Mouse (Mus musculus) liver, embryonic 13.5 days (tissue): Measurements from ENCODE around the gene Pde1a. TPM values are rescaled to one million over a fixed set of nuclear protein-coding genes. Genes with fewer than 3 reads are reported as not detected.

ENCODE experiments used
- ATAC-seq: fragments of 200-750 bp; cut with Nextera tagmentation; 2 replicates; pipeline ENCODE4 v1.8.0; 2017; ENCODE audit warnings: low read depth, mild to moderate bottlenecking, moderate number of reproducible peaks, moderate library complexity
- DNase-seq: peaks from one replicate; pipeline ENCODE4 v3.0.0; 2022
- H3K27ac ChIP-seq: fragments of 300-500 bp; sonication (generic); 2 replicates; pipeline ENCODE4 v1.5.1; 2015; ENCODE audit warnings: moderate library complexity, mild to moderate bottlenecking, inconsistent platforms
- H3K27me3 ChIP-seq: fragments of 300-500 bp; sonication (generic); 2 replicates; pipeline ENCODE4 v1.6.1; 2015; ENCODE audit warnings: mild to moderate bottlenecking, inconsistent platforms
- H3K36me3 ChIP-seq: fragments of 300-500 bp; sonication (generic); 2 replicates; pipeline ENCODE4 v1.6.1; 2015; ENCODE audit warnings: mild to moderate bottlenecking, inconsistent platforms
- H3K4me1 ChIP-seq: fragments of 300-500 bp; sonication (generic); replicated peaks from 2 replicates; pipeline ENCODE4 v1.6.1; 2015; ENCODE audit warnings: inconsistent platforms
- H3K4me2 ChIP-seq: fragments of 300-500 bp; sonication (generic); 2 replicates; pipeline ENCODE4 v1.6.1; 2015; ENCODE audit warnings: inconsistent platforms, mild to moderate bottlenecking, moderate library complexity
- H3K4me3 ChIP-seq: fragments of 300-500 bp; sonication (generic); replicated peaks from 2 replicates; pipeline ENCODE4 v1.5.1; 2015; ENCODE audit warnings: mild to moderate bottlenecking, inconsistent platforms
- H3K9ac ChIP-seq: fragments of 300-500 bp; sonication (generic); 2 replicates; pipeline ENCODE4 v1.6.1; 2015; ENCODE audit warnings: mild to moderate bottlenecking, inconsistent platforms
- H3K9me3 ChIP-seq: fragments of 300-500 bp; sonication (generic); replicated peaks from 2 replicates; pipeline ENCODE4 v1.6.1; 2016; ENCODE audit warnings: inconsistent platforms
- WGBS: fragments of 180-500 bp; shearing (Covaris S2); methylation state at CpG from one replicate; pipeline ENCODE4 v1.1.7; 2015; ENCODE audit not compliant: insufficient replicate concordance; 5-methylcytosine and 5-hydroxymethylcytosine counted together
- polyA plus RNA-seq: library from polyadenylated mRNA; unstranded; fragments of >200 nt; fragmentation: Nextera tagmentation; extraction: Ambion mirVana; gene quantifications from 2 replicates; pipeline ENCODE4 v1.2.1, GENCODE M21; 2015

Pde1a gene
- 5.1 and 5.2 TPM in 2 replicates for polyA plus RNA-seq

- no peak for DNase-seq
- no peak within 1 kb of the TSS for H3K9ac ChIP-seq
- WGBS = 36% methylated on average over 21 of the region's 21 CpGs
These were observed at the start of gene Pde1a for GRCm38 (mm10) chr2:80128861-80129698. TSS of gene Pde1a (minus strand) at chr2:80129458.

GRCm38 (mm10) chr2:80178608-80179280, 49.5 kb upstream of the Pde1a start:
- WGBS = 52% methylated on average over 4 of the region's 4 CpGs
- ATAC-seq = no peak
- no peak overlapping the region for H3K4me2 ChIP-seq

More at GRCm38 (mm10) chr2:80128861-80129698, at the start of gene Pde1a:
- Histone ChIP-seq H3K4me1 (no peaks in the 10 kb centered on the region), H3K4me3 (no peak within 1 kb of the TSS; the same call in 1 of the 2 replicates), H3K4me2 (peak within 1 kb of the TSS; percentile 21), H3K27me3 (no peaks in the 10 kb centered on the region), H3K36me3 (no peaks in the 10 kb centered on the region), H3K27ac (no peak within 1 kb of the TSS), H3K9me3 (no peaks in the 10 kb centered on the region)
- ATAC-seq = no peak

GRCm38 (mm10) chr2:80178154-80178553, 48.9 kb upstream of the Pde1a start:
- H3K4me2 ChIP-seq = no peak overlapping the region
- no peaks in the 10 kb centered on the region for H3K27me3 ChIP-seq
- ATAC-seq (no peak), DNase-seq (no peak)
- H3K4me3 ChIP-seq = no peak overlapping the region
- H3K9me3 ChIP-seq = no peaks in the 10 kb centered on the region
- H3K4me1 ChIP-seq = no peaks in the 10 kb centered on the region
- H3K36me3 ChIP-seq = no peaks in the 10 kb centered on the region
- 43% methylated on average over 3 of the region's 3 CpGs for WGBS
- no peak overlapping the region for H3K9ac ChIP-seq
- no peak overlapping the region for H3K27ac ChIP-seq

More at GRCm38 (mm10) chr2:80178608-80179280, 49.5 kb upstream of the Pde1a start:
- Histone ChIP-seq H3K4me3 (no peak overlapping the region), H3K9ac (no peak overlapping the region), H3K4me1 (no peaks in the 10 kb centered on the region), H3K27ac (no peak overlapping the region), H3K27me3 (no peaks in the 10 kb centered on the region), H3K36me3 (no peaks in the 10 kb centered on the region), H3K9me3 (no peaks in the 10 kb centered on the region)
- DNase-seq = no peak

GRCm38 (mm10) chr2:80168103-80168502, 38.8 kb upstream of the Pde1a start:
- 48% methylated on average over 1 of the region's 1 CpGs for WGBS
- Histone ChIP-seq H3K27me3 (no peaks in the 10 kb centered on the region), H3K9ac (no peak overlapping the region), H3K4me2 (no peak overlapping the region), H3K4me3 (no peak overlapping the region), H3K27ac (no peak overlapping the region), H3K9me3 (no peaks in the 10 kb centered on the region), H3K36me3 (no peaks in the 10 kb centered on the region), H3K4me1 (no peaks in the 10 kb centered on the region)
- ATAC-seq (no peak), DNase-seq (no peak)

GRCm38 (mm10) chr2:80158784-80159183, 29.5 kb upstream of the Pde1a start:
- DNase-seq (no peak), ATAC-seq (no peak)
- no peak overlapping the region for H3K9ac ChIP-seq
- H3K36me3 ChIP-seq = no peaks in the 10 kb centered on the region
- H3K4me3 ChIP-seq = no peak overlapping the region
- H3K27ac ChIP-seq = no peak overlapping the region
- no peak overlapping the region for H3K4me2 ChIP-seq
- H3K9me3 ChIP-seq = no peaks in the 10 kb centered on the region
- H3K4me1 ChIP-seq = no peaks in the 10 kb centered on the region
- no peaks in the 10 kb centered on the region for H3K27me3 ChIP-seq
- 52% methylated on average over 2 of the region's 2 CpGs for WGBS

GRCm38 (mm10) chr2:80158196-80158595, 28.9 kb upstream of the Pde1a start:
- no peaks in the 10 kb centered on the region for H3K27me3 ChIP-seq
- H3K4me3 ChIP-seq = no peak overlapping the region
- no peak overlapping the region for H3K9ac ChIP-seq
- H3K4me1 ChIP-seq = no peaks in the 10 kb centered on the region
- ATAC-seq (no peak), DNase-seq (no peak)
- H3K4me2 ChIP-seq = no peak overlapping the region
- WGBS = 50% methylated on average over 3 of the region's 3 CpGs
- no peak overlapping the region for H3K27ac ChIP-seq
- H3K36me3 ChIP-seq = no peaks in the 10 kb centered on the region
- H3K9me3 ChIP-seq = no peaks in the 10 kb centered on the region

GRCm38 (mm10) chr2:80150019-80150418, 20.8 kb upstream of the Pde1a start:
- WGBS = 65% methylated on average over 6 of the region's 6 CpGs
- Histone ChIP-seq H3K36me3 (no peaks in the 10 kb centered on the region), H3K9ac (no peak overlapping the region), H3K9me3 (no peaks in the 10 kb centered on the region), H3K4me1 (no peaks in the 10 kb centered on the region), H3K27ac (no peak overlapping the region), H3K4me3 (no peak overlapping the region), H3K4me2 (no peak overlapping the region), H3K27me3 (no peaks in the 10 kb centered on the region)
- ATAC-seq (no peak), DNase-seq (no peak)

- WGBS = 53% methylated on average over 3 of the region's 3 CpGs
- H3K27ac ChIP-seq = no peak overlapping the region
- no peak overlapping the region for H3K4me2 ChIP-seq
- H3K9me3 ChIP-seq = no peaks in the 10 kb centered on the region
- no peak for ATAC-seq
- no peak overlapping the region for H3K9ac ChIP-seq
- no peak overlapping the region for H3K4me3 ChIP-seq
- H3K27me3 ChIP-seq = no peaks in the 10 kb centered on the region
- no peaks in the 10 kb centered on the region for H3K36me3 ChIP-seq
- no peak for DNase-seq
- H3K4me1 ChIP-seq = no peaks in the 10 kb centered on the region
These were observed 20.1 kb upstream of the Pde1a start for GRCm38 (mm10) chr2:80149332-80149731.

- no peak for DNase-seq
- no peak overlapping the region for H3K27ac ChIP-seq
- no peak overlapping the region for H3K4me2 ChIP-seq
- 61% methylated on average over 3 of the region's 3 CpGs for WGBS
- no peak for ATAC-seq
- H3K9me3 ChIP-seq = no peaks in the 10 kb centered on the region
- no peaks in the 10 kb centered on the region for H3K27me3 ChIP-seq
- no peaks in the 10 kb centered on the region for H3K36me3 ChIP-seq
- H3K4me3 ChIP-seq = no peak overlapping the region
- no peaks in the 10 kb centered on the region for H3K4me1 ChIP-seq
- H3K9ac ChIP-seq = no peak overlapping the region
These were observed 5.8 kb upstream of the Pde1a start for GRCm38 (mm10) chr2:80135076-80135475.

- no peak overlapping the region for H3K9ac ChIP-seq
- no peaks in the 10 kb centered on the region for H3K9me3 ChIP-seq
- 64% methylated on average over 3 of the region's 3 CpGs for WGBS
- no peak overlapping the region for H3K27ac ChIP-seq
- no peaks in the 10 kb centered on the region for H3K4me1 ChIP-seq
- H3K4me2 ChIP-seq = no peak overlapping the region
- ATAC-seq (no peak), DNase-seq (no peak)
- no peaks in the 10 kb centered on the region for H3K27me3 ChIP-seq
- no peak overlapping the region for H3K4me3 ChIP-seq
- no peaks in the 10 kb centered on the region for H3K36me3 ChIP-seq
These were observed 3.4 kb upstream of the Pde1a start for GRCm38 (mm10) chr2:80132677-80133076.

- no peaks in the 10 kb centered on the region for H3K27me3 ChIP-seq
- no peaks in the 10 kb centered on the region for H3K36me3 ChIP-seq
- WGBS = 57% methylated on average over 4 of the region's 4 CpGs
- no peak overlapping the region for H3K9ac ChIP-seq
- no peak for DNase-seq
- no peak for ATAC-seq
- H3K4me3 ChIP-seq = no peak overlapping the region
- H3K27ac ChIP-seq = no peak overlapping the region
- H3K4me1 ChIP-seq = no peaks in the 10 kb centered on the region
- no peaks in the 10 kb centered on the region for H3K9me3 ChIP-seq
- H3K4me2 ChIP-seq = no peak overlapping the region
These were observed 2.6 kb downstream of the Pde1a start for GRCm38 (mm10) chr2:80126663-80127062.
